Mouse (Mus musculus): Measurements from ENCODE around the gene Slc16a1. TPM values are rescaled to one million over a fixed set of nuclear protein-coding genes. Genes with fewer than 3 reads are reported as not detected.

The Slc16a1 gene
- polyA plus RNA-seq, 1 experiment from 2014 or later, result 44.6 TPM

- H3K9me3 ChIP-seq, result no peaks in the 10 kb centered on the region
- H3K4me3 ChIP-seq (replicated peaks), result peak overlapping the region; percentile 91
- peak overlapping the region; percentile 92; the same call in 1 of the 2 replicates for H3K9ac ChIP-seq (replicated peaks)
- H3K4me1 ChIP-seq (replicated peaks), result peaks cover 15% of the 10 kb centered on the region
- H3K4me2 ChIP-seq, result peak overlapping the region; percentile 89
- no peaks in the 10 kb centered on the region for H3K36me3 ChIP-seq
- no peak for ATAC-seq (ENCODE audit: insufficient number of reproducible peaks, insufficient read depth, low FRiP score, low TSS enrichment, low read depth)
- H3K27ac ChIP-seq, result no peak overlapping the region
- H3K27me3 ChIP-seq, result no peaks in the 10 kb centered on the region
- WGBS, result 19% methylated on average over 10 of the region's 10 CpGs
These were observed 1.4 kb downstream of the Slc16a1 start for GRCm38 (mm10) chr3:104639749-104640368.

DNA sequence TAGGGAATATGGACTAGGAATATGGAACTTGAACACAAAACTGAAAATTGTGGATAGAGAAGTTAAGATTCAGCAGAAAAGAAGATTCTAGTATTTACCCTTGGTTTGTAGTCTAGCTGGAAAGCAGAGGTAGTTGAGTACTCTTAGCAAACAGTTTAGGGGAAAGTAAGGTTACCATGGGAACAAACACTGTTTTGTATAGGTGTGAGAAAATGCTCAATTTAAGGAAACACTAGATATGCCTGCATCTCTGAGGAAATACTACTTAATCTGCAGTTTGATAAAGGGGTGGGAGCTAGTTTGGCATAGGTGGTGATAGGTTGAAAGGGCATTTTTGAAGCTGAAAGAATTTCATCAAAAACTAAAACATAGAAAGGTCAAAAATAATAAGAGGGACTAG lies 2.4 kb downstream of the Slc16a1 start:
- H3K4me3 ChIP-seq (replicated peaks), result no peak overlapping the region
- peaks cover 15% of the 10 kb centered on the region for H3K4me1 ChIP-seq (replicated peaks)
- H3K27me3 ChIP-seq, result no peaks in the 10 kb centered on the region
- no peak overlapping the region for H3K9ac ChIP-seq (replicated peaks)
- no peak overlapping the region for H3K27ac ChIP-seq
- no peak for ATAC-seq (ENCODE audit: insufficient number of reproducible peaks, insufficient read depth, low FRiP score, low TSS enrichment, low read depth)
- 0 out of 2 replicates have a peak overlapping the region, but pooled peaks have one; percentile 89 for H3K4me2 ChIP-seq
- no peaks in the 10 kb centered on the region for H3K36me3 ChIP-seq
- H3K9me3 ChIP-seq, result no peaks in the 10 kb centered on the region

DNA sequence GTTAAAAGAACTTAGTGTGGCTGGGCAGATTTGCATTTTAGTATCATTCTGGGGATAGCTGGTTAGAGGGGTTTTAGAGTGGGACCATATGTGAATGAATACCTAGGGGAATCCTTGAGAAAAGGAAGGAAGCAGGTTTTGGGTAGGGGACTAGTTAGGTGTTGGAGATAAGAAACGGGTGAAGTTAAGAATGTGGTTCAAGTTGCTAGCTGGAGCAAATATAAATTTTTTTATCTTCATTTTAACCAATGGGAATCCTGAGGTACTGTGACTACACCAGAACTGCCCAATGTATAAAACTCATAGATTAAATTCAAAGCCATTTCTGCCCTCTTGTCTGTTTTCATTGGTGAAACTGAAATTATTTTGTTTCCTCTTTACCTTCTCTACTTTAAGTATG lies 2.8 kb downstream of the Slc16a1 start:
- 73% methylated on average over 1 of the region's 1 CpGs for WGBS
- Histone ChIP-seq H3K9me3 (no peaks in the 10 kb centered on the region), H3K4me2 (no peak overlapping the region), H3K4me3 (replicated peaks) (no peak overlapping the region), H3K27ac (no peak overlapping the region), H3K4me1 (replicated peaks) (peaks cover 15% of the 10 kb centered on the region), H3K36me3 (no peaks in the 10 kb centered on the region), H3K27me3 (no peaks in the 10 kb centered on the region), H3K9ac (replicated peaks) (no peak overlapping the region)
- ATAC-seq (ENCODE audit: insufficient number of reproducible peaks, insufficient read depth, low FRiP score, low TSS enrichment, low read depth), result no peak

DNA sequence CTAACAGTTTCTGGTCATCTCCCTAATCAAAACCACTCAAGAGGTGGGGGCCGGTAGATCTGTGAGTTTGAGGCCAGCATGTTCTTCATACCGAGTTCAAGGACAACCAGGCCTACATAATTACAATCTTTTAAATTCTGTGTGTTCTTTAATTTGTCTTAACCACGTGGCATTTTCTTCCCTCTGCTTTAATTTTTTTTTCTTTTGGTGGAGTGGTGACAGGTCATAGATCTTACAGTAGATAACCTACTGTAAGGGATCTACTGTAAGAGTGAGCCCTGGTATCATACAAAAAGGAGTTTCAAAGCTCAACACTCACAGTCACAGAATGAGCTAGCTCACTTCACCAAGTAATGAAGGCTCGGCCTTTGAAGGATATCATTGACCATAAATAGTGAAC lies 4.6 kb downstream of the Slc16a1 start:
- Histone ChIP-seq H3K4me3 (replicated peaks) (no peak overlapping the region), H3K36me3 (no peaks in the 10 kb centered on the region), H3K4me2 (no peak overlapping the region), H3K9me3 (no peaks in the 10 kb centered on the region), H3K27ac (no peak overlapping the region), H3K27me3 (no peaks in the 10 kb centered on the region), H3K4me1 (replicated peaks) (peaks cover 15% of the 10 kb centered on the region), H3K9ac (replicated peaks) (no peak overlapping the region)
- WGBS, result 69% methylated on average over 4 of the region's 4 CpGs
- ATAC-seq (ENCODE audit: insufficient number of reproducible peaks, insufficient read depth, low FRiP score, low TSS enrichment, low read depth), result no peak

- no peak overlapping the region for H3K27ac ChIP-seq
- no peak overlapping the region for H3K4me2 ChIP-seq
- peaks cover 15% of the 10 kb centered on the region for H3K4me1 ChIP-seq (replicated peaks)
- H3K36me3 ChIP-seq, result no peaks in the 10 kb centered on the region
- H3K4me3 ChIP-seq (replicated peaks), result no peak overlapping the region
- WGBS, result 18% methylated on average over 2 of the region's 2 CpGs
- H3K27me3 ChIP-seq, result no peaks in the 10 kb centered on the region
- no peak overlapping the region for H3K9ac ChIP-seq (replicated peaks)
- H3K9me3 ChIP-seq, result no peaks in the 10 kb centered on the region
- no peak for ATAC-seq (ENCODE audit: insufficient number of reproducible peaks, insufficient read depth, low FRiP score, low TSS enrichment, low read depth)
These were observed 5.4 kb downstream of the Slc16a1 start for GRCm38 (mm10) chr3:104643810-104644270.

DNA sequence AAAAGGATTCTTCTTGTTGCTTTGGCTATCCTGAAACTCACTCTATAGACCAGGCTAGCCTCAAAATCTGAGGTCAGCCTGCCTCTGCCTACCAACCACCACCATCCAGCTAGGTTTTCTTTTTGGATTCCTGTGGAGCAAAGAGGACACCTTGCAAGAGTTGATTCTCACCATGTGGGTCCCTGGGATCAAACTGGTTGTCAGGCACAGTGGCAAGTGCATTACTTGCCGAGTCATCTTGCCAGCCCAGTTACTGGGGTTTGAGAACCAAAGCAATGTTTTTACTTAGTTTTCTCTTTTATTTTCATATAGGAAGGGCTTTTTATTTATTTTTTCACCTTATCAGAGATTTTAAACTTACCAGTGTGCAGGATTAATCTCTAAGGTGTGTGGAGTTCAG lies 5.9 kb downstream of the Slc16a1 start:
- WGBS, result 95% methylated on average over 1 of the region's 1 CpGs
- no peaks in the 10 kb centered on the region for H3K9me3 ChIP-seq
- H3K27me3 ChIP-seq, result no peaks in the 10 kb centered on the region
- H3K27ac ChIP-seq, result no peak overlapping the region
- no peak overlapping the region for H3K9ac ChIP-seq (replicated peaks)
- ATAC-seq (ENCODE audit: insufficient number of reproducible peaks, insufficient read depth, low FRiP score, low TSS enrichment, low read depth), result no peak
- H3K4me2 ChIP-seq, result no peak overlapping the region
- no peaks in the 10 kb centered on the region for H3K36me3 ChIP-seq
- H3K4me1 ChIP-seq (replicated peaks), result peaks cover 15% of the 10 kb centered on the region
- no peak overlapping the region for H3K4me3 ChIP-seq (replicated peaks)

GRCm38 (mm10) chr3:104654219-104654618 lies 15.8 kb downstream of the Slc16a1 start:
- Histone ChIP-seq H3K27ac (no peak overlapping the region), H3K4me2 (no peak overlapping the region), H3K27me3 (no peaks in the 10 kb centered on the region), H3K4me1 (replicated peaks) (no peaks in the 10 kb centered on the region), H3K9me3 (no peaks in the 10 kb centered on the region), H3K9ac (replicated peaks) (no peak overlapping the region), H3K4me3 (replicated peaks) (no peak overlapping the region), H3K36me3 (peaks cover 44% of the 10 kb centered on the region)
- no peak for ATAC-seq (ENCODE audit: insufficient number of reproducible peaks, insufficient read depth, low FRiP score, low TSS enrichment, low read depth)
- 92% methylated on average over 4 of the region's 4 CpGs for WGBS

DNA sequence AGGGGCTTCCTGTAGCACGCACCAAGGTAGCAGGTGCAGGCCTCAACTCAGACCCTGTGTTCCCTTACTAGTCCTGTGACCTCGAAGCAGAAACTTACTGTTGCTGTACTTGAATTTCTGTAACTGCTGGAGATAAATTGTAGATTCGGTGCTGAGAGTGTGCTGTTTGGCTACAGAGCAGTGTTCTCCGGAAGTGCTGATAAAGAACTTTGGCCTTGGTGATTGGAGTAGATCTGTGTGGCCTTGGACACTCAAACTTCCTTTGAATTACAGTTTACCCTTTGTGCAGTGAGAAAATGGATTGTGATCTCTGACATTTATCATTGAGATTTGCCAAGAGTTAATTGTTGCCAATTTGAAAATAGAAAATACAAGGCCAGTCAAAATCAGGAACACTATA lies 16.5 kb downstream of the Slc16a1 start:
- 93% methylated on average over 4 of the region's 4 CpGs for WGBS
- no peaks in the 10 kb centered on the region for H3K27me3 ChIP-seq
- ATAC-seq (ENCODE audit: insufficient number of reproducible peaks, insufficient read depth, low FRiP score, low TSS enrichment, low read depth), result no peak
- H3K4me3 ChIP-seq (replicated peaks), result no peak overlapping the region
- H3K9me3 ChIP-seq, result no peaks in the 10 kb centered on the region
- no peak overlapping the region for H3K9ac ChIP-seq (replicated peaks)
- H3K36me3 ChIP-seq, result peaks cover 44% of the 10 kb centered on the region
- H3K27ac ChIP-seq, result no peak overlapping the region
- H3K4me1 ChIP-seq (replicated peaks), result no peaks in the 10 kb centered on the region
- H3K4me2 ChIP-seq, result no peak overlapping the region

DNA sequence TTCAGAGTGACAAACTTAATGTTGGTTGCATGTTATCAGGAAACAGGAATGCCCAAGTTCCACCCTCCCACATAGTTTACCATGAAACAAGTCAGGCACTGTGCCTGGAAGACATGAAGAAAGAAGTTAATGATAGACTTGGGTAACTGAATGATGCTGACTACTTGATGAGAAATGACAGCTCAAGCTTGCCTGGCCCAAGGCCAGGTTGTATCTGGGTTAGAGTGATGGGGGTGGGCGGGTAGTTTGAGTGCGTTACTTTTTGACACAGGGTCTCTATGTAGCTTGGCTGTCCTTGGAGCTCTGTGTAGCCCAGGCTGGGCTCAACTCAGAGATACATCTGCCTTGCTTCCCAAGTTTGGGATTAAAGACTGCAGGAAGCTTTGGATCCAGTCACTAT lies 20.2 kb downstream of the Slc16a1 start:
- Histone ChIP-seq H3K36me3 (peaks cover 19% of the 10 kb centered on the region), H3K9ac (replicated peaks) (no peak overlapping the region), H3K27me3 (no peaks in the 10 kb centered on the region), H3K4me3 (replicated peaks) (no peak overlapping the region), H3K4me1 (replicated peaks) (peaks cover 9% of the 10 kb centered on the region; the same call in 1 of the 2 replicates), H3K4me2 (no peak overlapping the region), H3K9me3 (no peaks in the 10 kb centered on the region), H3K27ac (no peak overlapping the region)
- ATAC-seq (ENCODE audit: insufficient number of reproducible peaks, insufficient read depth, low FRiP score, low TSS enrichment, low read depth), result no peak
- 94% methylated on average over 2 of the region's 2 CpGs for WGBS

DNA sequence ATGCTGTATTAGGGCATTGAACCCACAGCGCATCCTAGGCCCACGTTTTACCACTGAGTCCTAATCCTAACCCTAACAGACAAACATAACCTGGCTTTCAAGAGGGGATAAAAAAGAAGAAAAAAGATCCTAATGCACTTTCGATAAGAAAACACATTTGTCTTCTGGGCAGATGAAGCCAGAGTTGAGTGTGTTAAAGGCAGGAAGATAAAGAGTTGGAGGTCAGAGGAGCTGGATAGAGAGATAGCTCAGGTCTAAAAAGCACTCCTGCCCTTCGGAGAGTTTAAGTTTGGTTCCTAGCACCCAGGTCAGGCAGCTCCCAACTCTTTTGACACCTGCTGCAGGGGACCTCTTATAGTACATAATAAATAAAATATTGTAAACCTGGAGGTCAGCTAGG lies 21.3 kb downstream of the Slc16a1 start:
- H3K9ac ChIP-seq (replicated peaks), result no peak overlapping the region
- WGBS, result 87% methylated on average over 4 of the region's 4 CpGs

GRCm38 (mm10) chr3:104660522-104660921 lies 22.1 kb downstream of the Slc16a1 start:
- Histone ChIP-seq H3K27me3 (no peaks in the 10 kb centered on the region), H3K4me3 (replicated peaks) (no peak overlapping the region), H3K9ac (replicated peaks) (no peak overlapping the region), H3K9me3 (no peaks in the 10 kb centered on the region), H3K36me3 (peaks cover 2% of the 10 kb centered on the region; the same call in 1 of the 2 replicates), H3K4me2 (no peak overlapping the region), H3K27ac (no peak overlapping the region), H3K4me1 (replicated peaks) (peaks cover 12% of the 10 kb centered on the region; the same call in 1 of the 2 replicates)
- WGBS, result 82% methylated on average over 3 of the region's 3 CpGs
- no peak for ATAC-seq (ENCODE audit: insufficient number of reproducible peaks, insufficient read depth, low FRiP score, low TSS enrichment, low read depth)

More for the DNA sequence above, 21.3 kb downstream of the Slc16a1 start:
- H3K4me2 ChIP-seq, result no peak overlapping the region
- no peak overlapping the region for H3K4me3 ChIP-seq (replicated peaks)
- peaks cover 12% of the 10 kb centered on the region; the same call in 1 of the 2 replicates for H3K4me1 ChIP-seq (replicated peaks)
- no peak overlapping the region for H3K27ac ChIP-seq
- peaks cover 9% of the 10 kb centered on the region for H3K36me3 ChIP-seq
- no peak for ATAC-seq (ENCODE audit: insufficient number of reproducible peaks, insufficient read depth, low FRiP score, low TSS enrichment, low read depth)
- no peaks in the 10 kb centered on the region for H3K27me3 ChIP-seq
- no peaks in the 10 kb centered on the region for H3K9me3 ChIP-seq

DNA sequence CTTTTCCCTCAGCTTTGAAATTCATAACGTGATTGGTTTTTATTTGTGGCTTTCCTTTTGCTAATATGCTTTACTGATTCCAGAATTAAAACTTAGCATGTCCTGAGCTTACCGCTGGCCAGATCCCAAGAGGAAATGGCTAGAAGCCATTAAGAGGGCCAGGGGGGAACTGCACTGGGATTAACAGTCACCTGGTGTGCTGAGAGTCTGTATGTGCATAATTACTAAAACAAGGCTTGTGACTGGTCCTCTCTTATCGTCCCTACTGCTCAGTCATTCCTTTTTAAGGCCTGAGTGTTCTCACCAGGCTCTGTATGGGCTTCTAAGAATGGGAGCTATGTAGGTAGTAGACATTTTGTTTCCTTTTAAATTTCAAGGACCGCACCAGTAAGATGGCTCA lies 23.5 kb downstream of the Slc16a1 start:
- Histone ChIP-seq H3K9me3 (no peaks in the 10 kb centered on the region), H3K36me3 (no peaks in the 10 kb centered on the region), H3K27me3 (no peaks in the 10 kb centered on the region), H3K4me3 (replicated peaks) (no peak overlapping the region), H3K4me2 (no peak overlapping the region), H3K27ac (peak overlapping the region; percentile 36; the same call in 1 of the 2 replicates), H3K4me1 (replicated peaks) (peaks cover 12% of the 10 kb centered on the region; the same call in 1 of the 2 replicates), H3K9ac (replicated peaks) (no peak overlapping the region)
- 33% methylated on average over 4 of the region's 4 CpGs for WGBS
- no peak for ATAC-seq (ENCODE audit: insufficient number of reproducible peaks, insufficient read depth, low FRiP score, low TSS enrichment, low read depth)
